Mouse (Mus musculus) gonadal fat pad, adult 2 months (tissue): ENCODE measurements around the gene Tdp2. TPM values are rescaled to one million over a fixed set of nuclear protein-coding genes. Genes with fewer than 3 reads are reported as not detected.

Experiments
- DNase-seq: peaks from one replicate; pipeline ENCODE4 v3.0.0-alpha.2; 2012; ENCODE audit warnings: low read depth
- polyA plus RNA-seq: library from polyadenylated mRNA; depleted of rRNA; stranded (reverse); fragments of >200 nt; gene quantifications from 2 replicates; pipeline ENCODE4 v1.2.3, GENCODE M21; 2012; rRNA removed

Gene Tdp2
- polyA plus RNA-seq, 1 experiment, result 13.6 TPM

GRCm38 (mm10) chr13:24880208-24880607 lies 48.7 kb downstream of the Tdp2 start:
- no peak for DNase-seq

GRCm38 (mm10) chr13:24880704-24881103 lies 49.2 kb downstream of the Tdp2 start:
- DNase-seq, result no peak

GRCm38 (mm10) chr13:24882411-24882810 lies 50.9 kb downstream of the Tdp2 start:
- DNase-seq, result no peak

- no peak for DNase-seq
Observed at GRCm38 (mm10) chr13:24889554-24889953, 58.1 kb downstream of the Tdp2 start.

Other genes starting within 250 kb of the Tdp2 start
- 2.7 and 3.2 TPM in 2 replicates for gene Ripor2, start 249.5 kb upstream of the Tdp2 start, polyA plus RNA-seq
- 0.20 TPM in 1 of 2 replicates, not detected in the other for gene Armh2, start 90.4 kb upstream of the Tdp2 start, polyA plus RNA-seq
- gene Gmnn, start 69.8 kb upstream of the Tdp2 start, polyA plus RNA-seq, result 1.7 TPM in 2 replicates
- 27.3 and 41.8 TPM in 2 replicates for gene BC005537, start 30.0 kb upstream of the Tdp2 start, polyA plus RNA-seq
- 57.6 and 65.2 TPM in 2 replicates for gene Acot13, start 139 bp upstream of the Tdp2 start, polyA plus RNA-seq
- 0.08 and 0.13 TPM in 2 replicates for gene D130043K22Rik, start 13.5 kb downstream of the Tdp2 start, polyA plus RNA-seq
- 7.0 and 9.3 TPM in 2 replicates for gene Aldh5a1, start 106.0 kb downstream of the Tdp2 start, polyA plus RNA-seq
- gene Gpld1, start 111.5 kb downstream of the Tdp2 start, polyA plus RNA-seq, result 16.1 and 16.9 TPM in 2 replicates
- gene Mrs2, start 188.7 kb downstream of the Tdp2 start, polyA plus RNA-seq, result 29.2 and 31.9 TPM in 2 replicates
- gene Dcdc2a, start 224.3 kb downstream of the Tdp2 start, polyA plus RNA-seq, result 2.0 and 6.0 TPM in 2 replicates